Mouse (Mus musculus) frontal cortex, postnatal 25 days (tissue): ENCODE results near the gene Osbp.
A peak's percentile ranks its signal among the peaks of the same experiment; 100 is the strongest.

ENCODE experiments used
- DNase-seq, 2 experiments: peaks; one replicate each; pipeline ENCODE4 v3.0.0; 2022; ENCODE audit warnings: low spot score in 2 of 2

Gene Osbp

GRCm38 (mm10) chr19:11989334-11989733 lies 23.6 kb downstream of the Osbp start:
- DNase-seq = no peak

DNA sequence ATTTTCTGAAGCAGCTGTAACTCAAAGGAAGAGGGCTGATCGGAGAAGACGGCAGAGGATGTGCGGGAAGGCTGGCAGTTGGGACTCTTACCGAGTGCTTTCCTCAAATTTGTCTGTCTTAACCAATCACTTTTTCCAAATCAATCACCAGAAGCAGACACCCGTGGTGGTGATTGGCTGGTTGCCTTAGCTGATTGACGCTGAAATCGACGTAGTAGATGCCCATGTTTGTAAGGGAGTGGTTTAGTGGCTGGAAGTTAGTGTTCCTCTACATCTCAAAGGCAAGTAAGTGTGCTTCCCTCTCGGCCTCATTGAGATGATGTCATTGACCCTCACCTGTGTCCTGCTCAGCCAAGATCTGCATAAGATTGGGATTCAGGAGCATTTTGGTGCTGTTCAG lies 26.3 kb downstream of the Osbp start:
- DNase-seq = no peak

DNA sequence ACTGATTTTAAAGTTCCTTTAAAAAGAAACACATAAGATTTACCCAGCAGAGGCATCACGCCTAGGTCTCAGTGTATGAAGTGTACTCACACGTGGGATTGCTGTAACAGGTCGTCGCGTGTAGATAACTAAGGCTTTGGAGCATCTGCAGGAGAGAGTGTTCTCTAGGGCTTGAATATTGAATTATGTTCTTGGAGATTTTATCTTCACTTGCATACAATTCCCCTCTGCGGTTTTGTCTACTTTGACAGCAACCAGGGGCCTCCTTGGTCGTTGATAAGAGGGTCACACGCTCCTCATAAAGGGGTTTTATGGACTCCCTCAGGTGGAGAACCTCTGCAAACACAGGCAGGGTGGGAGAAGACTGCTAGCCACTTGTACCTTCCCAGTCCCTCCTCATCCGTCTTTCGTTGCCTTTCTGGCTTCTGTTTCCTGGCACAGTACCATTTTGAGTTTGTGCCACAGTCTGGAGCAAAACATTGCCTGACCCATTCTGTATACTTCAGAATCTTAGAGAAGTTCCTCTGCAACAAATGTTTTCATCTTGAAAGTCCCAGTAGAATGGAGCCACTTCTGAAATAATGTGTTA lies 26.8 kb downstream of the Osbp start:
- no peak for DNase-seq

DNA sequence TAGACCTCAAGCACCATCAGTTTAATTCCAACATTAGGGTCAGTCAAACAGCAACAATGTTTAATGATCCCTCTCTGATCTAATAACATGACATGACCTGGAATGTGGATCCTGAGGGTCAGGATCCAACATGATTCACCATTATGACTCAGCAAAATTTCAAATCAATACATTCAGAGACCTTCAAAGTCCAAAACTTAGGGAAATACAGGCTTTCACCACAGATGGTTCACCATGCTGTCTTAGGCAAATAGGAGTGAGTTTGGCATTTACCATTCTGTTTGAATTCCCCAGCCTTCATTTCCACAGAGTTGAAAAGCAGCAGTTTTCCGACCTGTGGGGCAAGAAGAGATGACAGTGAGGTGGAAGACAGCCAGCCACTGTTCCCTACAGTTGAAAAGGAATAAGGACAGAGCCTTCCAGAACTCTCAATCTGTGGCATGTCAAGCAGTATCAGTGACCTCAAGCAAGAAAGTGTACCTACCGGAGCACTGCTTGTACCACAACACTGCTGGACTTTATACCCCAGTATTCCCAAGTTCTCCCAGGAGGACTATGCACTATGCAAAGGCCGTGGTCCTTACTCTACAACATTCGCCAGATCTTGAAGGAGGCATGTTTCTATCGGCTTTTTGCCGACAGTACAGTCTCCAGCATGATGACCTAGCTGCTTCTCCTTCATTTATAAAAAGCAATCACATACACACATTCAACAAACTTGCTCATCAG lies 29.1 kb downstream of the Osbp start:
- DNase-seq = no peak

- no peak for DNase-seq
Observed at GRCm38 (mm10) chr19:11995722-11996448, 30.1 kb downstream of the Osbp start.

GRCm38 (mm10) chr19:12001686-12002085 lies 35.9 kb downstream of the Osbp start:
- no peak for DNase-seq

DNA sequence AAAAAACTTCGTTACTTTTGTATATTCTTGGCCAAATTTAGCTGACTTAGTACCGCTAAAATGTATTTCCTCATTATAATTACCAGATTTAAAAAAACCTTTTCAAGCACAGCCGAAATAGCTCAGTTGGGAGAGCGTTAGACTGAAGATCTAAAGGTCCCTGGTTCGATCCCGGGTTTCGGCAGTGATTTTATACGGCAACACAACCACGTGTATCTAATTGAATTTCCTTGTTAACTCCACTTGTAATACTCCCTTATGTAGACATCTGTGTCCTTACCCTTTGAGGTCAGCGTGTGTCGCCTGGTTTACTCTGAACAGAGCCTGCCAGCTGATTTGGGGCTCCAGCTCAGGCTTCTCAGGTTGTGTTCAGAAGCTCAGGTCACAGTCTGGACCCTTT lies 36.4 kb downstream of the Osbp start:
- peak; percentile 61 to 68 for DNase-seq

GRCm38 (mm10) chr19:12002791-12003190 lies 37.0 kb downstream of the Osbp start:
- DNase-seq = no peak

DNA sequence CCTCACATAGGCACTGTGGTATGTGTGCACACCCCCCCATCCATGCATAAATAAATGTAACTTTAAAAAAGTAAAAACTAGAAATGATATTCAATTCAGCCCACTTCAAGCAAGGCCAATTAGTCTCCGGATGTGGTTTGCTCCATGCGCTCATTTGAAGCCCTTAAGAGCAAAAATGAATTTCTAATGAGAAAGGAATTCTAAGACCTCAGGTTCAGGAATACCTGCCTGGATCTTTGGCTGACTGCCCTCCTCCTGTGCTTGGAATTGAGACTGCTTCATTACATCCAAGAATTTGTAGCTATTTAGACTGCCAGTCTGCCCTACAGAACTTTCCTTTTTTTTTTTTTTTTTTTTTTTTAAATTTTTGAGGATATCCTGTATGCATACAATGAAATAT lies 37.8 kb downstream of the Osbp start:
- no peak for DNase-seq

GRCm38 (mm10) chr19:12004216-12005008 lies 38.7 kb downstream of the Osbp start:
- no peak for DNase-seq

- DNase-seq = peak; percentile 82 to 91
Observed at GRCm38 (mm10) chr19:12005376-12006360, 39.9 kb downstream of the Osbp start.

- no peak for DNase-seq
Observed at GRCm38 (mm10) chr19:12006361-12006947, 40.7 kb downstream of the Osbp start.

DNA sequence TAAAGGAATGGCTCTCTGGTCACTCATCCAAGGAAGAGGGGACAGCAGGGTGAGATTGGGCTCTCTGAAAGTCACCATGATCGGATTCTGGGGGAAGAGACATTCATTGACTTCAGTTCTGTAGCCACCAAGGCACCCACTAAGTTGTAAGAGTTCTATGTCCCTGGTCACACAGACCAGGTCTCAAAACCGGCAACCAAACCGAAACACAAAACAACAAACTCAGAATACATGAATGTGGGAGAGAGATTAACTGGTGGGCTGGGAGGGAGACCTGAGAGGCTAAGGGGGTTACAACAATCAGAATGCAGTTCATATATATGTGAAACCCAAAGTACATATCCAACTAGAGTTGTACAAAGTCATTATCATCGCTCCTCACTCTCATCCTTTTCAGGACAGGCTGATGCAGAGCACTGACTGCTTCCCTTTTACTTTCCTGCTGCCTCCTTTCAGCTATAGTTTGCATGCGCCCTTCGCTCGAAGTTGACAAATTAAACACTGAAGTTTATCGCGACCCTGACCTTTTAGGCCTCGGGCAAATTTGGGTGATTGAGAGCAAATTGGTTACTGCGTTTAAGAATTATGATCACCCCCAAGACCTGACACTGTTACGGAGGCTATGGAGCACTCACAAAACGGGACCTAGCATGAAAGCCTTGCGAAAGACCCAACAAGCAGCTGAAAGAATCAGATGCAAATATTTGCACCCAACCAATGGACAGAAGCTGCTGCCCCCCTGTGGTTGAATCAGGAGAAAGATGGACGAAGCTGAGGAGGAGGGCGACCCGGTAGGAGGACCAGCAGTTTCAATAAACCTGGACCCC lies 41.6 kb downstream of the Osbp start:
- DNase-seq = no peak

- DNase-seq = no peak
Observed at GRCm38 (mm10) chr19:12008410-12009380, 43.0 kb downstream of the Osbp start.

- peak; percentile 72 to 79 for DNase-seq
Observed at GRCm38 (mm10) chr19:12009501-12010280, 44.0 kb downstream of the Osbp start.

DNA sequence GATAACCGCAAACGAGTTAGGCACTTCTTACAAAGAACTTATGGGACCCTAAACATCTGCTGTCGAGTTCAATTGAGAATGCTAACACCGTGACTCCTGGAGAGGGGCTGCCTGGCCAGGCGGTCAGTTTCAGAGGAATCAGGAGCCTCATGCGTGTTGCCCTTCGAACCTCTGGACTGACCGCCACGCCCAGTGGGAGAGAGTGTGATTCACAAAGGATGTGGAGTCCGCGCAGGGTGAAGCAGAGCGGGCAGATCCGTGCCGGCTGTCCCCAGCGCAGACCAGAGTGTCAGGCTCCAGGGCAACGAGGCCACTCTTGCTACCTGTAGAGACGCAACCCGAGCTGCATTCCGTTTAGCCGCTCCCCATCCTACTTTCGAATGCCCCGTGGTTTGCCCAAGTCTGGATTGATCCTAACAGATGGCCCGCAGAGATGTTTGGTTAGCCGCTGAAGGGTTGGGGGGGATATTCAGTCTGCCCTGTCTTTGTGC lies 44.6 kb downstream of the Osbp start:
- DNase-seq = no peak

DNA sequence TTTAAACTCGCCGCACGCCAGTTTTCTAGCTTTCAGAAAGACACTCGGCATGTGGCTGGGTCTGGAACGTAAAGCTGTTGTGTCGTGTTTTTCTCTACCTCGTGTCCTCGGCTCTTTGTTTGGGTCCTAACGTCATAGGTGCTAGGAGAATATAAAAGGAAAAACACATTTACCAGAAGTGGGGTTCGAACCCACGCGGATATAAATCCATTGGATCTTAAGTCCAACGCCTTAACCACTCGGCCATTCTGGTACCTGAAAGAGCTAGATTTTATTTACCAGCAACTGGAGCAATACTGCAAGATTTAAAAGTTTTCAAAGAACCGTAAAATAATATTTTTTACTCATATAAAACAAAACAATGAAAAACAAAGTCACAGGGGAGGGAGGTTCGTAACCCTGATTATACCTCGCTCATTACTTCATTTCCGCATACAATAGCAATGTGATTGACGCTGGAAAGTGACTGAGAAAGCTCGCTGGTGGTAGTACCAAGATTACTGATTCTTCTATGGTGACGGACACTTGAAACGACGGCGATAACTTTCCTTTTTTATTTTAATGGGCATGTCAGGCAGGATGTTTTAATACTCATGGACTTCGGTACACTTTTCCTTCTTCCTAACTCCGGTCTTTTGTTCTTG lies 45.3 kb downstream of the Osbp start:
- DNase-seq = peak; percentile 75 to 82
